Mouse (Mus musculus) lung, postnatal 10 days (tissue): Measurements from ENCODE around the gene Eomes.

Experiments used
- DNase-seq: peaks from one replicate; pipeline ENCODE4 v3.0.0; 2021

Gene Eomes

DNA sequence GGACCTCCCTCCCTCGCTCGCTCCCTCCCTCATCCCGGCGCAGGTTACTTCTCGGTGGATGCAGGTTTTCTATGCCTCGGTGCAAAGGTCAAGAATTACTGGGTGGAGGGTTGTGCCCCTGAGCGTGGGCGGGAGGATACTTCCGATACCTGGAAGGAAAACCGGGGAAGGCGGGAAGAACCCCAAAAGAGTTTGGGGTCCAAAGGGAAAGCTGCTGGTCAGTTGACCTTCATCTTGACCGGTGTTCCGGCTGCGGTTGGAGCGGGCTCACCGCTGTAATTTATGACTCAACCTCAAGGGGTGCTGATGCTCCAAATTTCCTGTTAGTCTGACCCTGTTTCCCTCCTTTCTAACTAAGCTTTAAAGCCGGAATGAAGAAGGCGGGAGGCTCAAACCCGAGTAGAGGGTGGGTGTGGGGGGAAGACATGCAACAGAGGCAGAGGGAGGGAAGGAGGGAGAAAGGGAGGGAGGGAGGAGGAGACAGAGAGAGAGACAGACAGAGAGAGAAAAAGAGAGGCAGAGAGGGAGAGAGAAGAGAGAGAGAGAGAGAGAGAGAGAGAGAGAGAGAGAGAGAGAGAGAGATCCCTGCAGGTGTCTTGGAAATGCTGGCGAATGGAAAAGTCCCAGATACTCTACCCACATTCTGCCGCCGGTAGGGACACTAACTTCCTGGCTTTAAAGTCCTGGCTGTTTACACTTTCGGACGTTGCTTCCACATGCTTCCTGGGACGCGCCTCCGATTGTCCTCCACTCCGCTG lies 10.3 kb downstream of the Eomes start:
- DNase-seq: peak; percentile 72

GRCm38 (mm10) chr9:118488896-118489578 lies 11.0 kb downstream of the Eomes start:
- DNase-seq: no peak

- DNase-seq: peak; percentile 79
Measured at GRCm38 (mm10) chr9:118489579-118490019, 11.6 kb downstream of the Eomes start.

DNA sequence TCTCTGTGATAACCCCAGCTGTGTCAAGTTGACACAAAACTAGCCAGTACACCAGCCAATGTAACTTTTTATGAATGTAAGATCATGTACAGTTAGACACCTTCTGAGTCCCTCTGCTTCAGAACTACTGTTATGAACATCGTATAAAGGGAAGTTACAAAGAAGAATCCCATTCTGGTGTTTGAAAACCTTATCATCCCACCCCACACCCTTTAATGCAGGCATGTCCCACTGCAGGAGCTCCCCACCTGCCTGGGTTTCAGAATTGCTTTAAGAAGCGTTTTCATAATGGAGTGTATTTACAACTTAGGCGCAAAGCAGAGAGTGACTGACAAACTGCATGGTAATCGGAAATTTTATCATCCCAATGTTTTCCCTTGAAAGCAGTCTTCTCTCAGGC lies 13.2 kb downstream of the Eomes start:
- no peak for DNase-seq

- DNase-seq: no peak
Measured at GRCm38 (mm10) chr9:118492932-118493698, 15.1 kb downstream of the Eomes start.

DNA sequence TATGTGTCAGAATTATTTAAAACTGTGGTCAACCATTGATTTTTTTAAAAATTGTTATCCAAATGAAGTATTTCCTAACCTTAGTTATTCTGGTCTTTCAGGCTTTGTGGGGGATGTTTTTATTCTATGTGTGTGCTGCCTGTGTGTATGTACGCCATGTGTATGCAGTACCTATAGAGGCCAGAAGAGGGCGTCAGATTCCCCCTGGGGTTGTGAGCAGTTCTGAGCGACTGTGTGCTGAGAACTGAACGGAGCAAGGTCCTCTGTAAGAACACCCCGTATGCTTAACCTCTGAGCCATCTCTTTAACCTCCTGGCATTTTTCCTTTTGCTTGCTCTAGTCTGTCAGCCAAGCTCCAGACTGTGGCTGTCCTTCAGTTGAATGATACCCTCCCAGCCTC lies 16.1 kb downstream of the Eomes start:
- DNase-seq: no peak

DNA sequence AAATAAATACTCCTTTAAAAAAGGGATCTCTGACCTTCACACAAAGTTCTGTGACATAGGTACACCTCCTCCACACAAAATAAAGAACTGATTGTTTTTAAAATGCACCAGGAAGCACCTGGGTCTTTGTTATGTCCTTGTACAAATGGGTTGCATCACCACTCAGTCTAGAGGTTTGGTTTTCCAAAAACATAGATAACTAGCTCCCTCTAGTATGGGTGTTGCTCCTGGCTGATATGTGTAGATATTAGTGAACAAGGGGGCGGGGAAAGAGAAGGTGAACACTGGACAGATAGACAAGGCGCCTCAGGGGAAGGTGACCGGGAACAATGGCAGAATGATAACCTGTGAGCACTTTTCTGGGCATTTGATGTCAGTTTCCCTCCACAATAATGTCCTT lies 17.9 kb downstream of the Eomes start:
- no peak for DNase-seq

DNA sequence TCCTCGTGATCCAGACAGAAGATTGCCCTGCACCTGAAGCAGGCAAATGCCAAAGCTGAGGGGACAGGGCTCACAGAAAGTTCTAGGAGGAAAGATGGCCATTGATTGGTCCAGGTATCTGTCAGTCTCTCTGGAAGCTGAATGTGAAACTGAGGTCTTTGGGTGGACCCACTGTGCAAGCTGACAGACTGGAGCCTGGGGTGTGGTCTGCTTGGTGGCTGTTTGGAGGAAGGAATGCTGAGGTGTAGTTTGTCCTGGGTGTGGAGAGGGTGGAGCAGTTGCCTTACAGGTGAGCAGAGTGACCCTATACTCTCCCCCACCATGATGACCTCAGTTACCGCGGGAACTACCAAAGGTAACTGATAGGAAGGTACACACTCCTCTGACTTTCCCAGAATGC lies 18.9 kb downstream of the Eomes start:
- no peak for DNase-seq

DNA sequence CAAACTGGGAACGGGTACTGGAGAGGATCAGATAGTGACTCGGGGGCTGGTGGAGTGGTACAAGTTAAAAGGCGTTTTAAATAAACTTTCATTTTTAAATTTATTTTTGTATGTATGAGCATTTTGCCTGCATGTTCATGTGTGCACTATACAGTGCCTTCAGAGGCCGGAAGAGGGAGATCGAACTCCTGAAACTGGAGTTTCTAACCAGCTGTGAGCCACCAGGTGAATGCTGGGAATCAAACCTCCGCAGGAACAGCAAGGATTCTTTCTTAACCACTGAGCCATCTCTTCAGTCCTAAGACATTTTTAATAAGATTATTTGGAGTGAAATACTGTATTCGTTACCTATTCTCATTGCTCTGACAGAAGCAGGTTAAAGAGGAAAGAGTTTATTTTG lies 20.0 kb downstream of the Eomes start:
- DNase-seq: no peak

DNA sequence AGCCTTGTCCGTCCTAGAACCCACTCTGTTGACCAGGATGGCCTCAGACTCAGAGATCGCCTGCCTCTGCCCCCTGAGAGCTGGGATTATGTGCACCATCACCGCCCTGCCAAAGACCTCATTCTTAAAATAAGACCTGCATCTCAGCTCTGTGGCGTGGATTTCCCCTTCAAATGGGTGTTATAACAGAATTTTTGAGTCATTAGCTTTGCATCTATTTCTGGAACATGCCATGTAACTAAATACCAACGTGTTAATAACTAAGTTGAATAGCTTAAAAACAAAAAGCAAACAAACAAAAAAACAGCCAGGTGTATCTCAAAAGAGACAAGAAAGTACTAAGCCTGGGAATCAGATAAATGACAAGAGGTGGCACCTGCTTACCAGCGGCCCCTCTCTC lies 23.0 kb downstream of the Eomes start:
- no peak for DNase-seq

DNA sequence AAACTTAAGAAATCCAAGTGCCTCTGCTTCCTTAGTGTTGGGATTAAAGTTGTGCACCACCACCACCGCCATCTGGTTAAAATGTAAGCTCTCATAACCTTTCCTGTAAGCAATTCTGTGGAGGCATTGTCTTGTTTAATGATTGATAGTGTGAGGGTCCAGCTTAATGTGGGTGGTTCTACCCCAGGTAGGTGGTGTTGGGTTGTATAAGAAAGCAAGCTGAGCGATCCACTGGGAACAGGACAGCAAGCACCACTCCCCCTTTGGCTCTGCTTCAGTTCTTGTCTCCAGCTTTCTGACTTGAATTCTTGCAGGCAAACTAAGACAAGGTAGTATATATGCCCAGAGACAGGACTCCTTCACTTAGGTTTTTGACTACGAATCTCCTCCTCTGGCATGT lies 26.6 kb downstream of the Eomes start:
- DNase-seq: no peak

DNA sequence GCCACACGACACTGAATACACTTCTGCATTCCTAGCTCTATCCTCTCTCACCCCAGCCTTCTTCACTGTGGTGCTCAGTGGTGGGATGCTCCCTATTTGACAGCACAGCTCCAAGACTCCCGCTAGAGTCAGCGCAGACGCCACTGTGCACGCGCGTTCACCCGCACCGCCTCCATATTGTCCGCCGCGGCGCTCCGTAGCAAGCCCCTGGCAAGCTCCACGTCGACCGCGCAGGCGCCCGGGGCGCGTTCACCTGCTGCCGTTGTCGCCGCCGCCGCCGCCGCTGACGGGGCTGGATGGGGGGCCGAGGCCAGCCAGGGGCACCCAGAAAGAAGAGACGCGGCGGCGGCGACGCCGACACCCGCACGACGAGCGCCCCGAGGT lies 28.0 kb downstream of the Eomes start, which contains the start of gene Golga4:
TSS of gene Golga4 (plus strand) at position 248 of the 384 bp plus-strand sequence.
- peak; percentile 92 for DNase-seq

DNA sequence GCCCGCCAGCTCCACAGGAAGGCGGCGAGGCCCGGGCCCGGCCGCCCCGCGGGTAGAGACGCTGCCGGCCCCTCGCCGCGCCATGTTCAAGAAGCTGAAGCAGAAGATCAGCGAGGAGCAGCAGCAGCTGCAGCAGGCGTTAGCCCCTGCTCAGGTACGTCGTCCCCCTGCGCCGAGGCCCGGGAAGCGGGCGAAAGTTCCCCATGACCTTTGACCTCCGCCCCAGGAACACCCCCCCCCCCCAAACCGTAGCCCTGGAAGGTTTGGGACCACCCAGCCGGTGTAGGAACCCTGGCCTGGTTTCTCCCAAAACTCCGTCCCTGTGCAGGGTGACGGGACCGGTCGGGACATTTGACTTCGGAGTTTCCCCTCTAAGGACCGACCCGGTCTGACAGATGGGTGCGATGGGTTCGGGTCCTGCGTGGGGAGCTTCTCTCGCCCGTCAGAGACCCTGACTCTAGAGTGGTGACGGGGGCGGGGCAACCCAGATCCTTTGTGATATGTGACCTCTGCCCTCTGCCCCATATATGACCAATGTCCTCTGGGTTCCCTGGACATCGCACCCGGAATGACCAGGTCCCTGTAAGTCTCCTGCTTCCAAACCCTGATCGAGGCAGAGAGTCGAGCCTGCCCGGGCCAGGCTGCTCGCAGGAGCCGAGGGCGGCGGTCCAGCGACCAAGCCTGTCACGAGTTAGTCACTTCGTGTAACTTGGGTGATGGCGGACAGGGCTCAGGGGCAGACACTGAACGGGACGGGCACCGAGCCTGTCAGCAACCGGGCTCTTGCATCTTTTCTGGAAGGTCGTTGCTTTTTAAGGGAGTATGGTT lies 28.6 kb downstream of the Eomes start:
- DNase-seq: peak; percentile 32

- no peak for DNase-seq
Measured at GRCm38 (mm10) chr9:118507552-118507951, 29.5 kb downstream of the Eomes start.

DNA sequence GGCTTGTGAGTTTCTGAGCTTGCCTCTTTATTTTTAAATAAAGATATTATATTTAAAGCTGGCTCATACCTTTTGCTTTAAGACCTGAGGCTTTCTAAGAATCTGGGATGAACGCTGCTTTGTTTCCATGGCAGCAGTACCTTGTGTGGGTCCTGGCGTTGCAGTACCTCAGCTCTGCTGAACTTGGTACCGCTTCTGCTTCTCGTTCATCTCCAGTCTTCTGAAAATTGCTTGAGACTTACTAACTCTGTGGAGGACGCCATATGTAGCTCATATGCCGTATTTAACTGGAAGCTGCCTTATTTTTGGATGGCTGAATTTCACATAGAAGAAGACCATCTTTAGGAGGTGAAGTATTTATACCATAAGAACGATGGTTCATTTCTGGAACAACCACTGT lies 30.6 kb downstream of the Eomes start:
- no peak for DNase-seq

- no peak for DNase-seq
Measured at GRCm38 (mm10) chr9:118510941-118511690, 33.1 kb downstream of the Eomes start.

DNA sequence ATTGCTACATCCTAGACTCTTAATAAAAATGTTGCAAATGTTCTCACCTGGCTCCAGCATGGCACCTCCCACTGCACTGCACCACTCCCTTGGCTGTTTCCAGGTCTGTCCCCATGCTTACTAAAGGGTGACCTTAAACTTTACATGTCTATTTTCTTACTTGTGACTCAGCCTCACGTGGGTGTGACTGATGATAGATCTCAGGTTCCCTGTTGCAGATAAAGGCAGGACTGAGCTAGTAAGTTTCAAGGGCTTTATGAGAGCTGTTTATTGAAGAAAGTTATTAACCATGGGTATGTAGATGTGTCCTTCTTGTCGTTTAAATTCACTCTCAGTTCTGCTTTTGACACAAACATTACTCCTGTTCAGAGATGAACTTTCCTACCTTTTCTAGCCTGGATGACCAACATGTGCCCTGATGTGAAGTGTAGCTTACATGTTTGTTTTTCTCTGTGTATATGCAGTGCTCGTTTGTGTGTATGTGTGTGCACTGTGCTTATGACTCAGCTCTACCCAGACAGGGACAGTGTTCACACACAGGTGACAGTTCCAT lies 34.7 kb downstream of the Eomes start:
- no peak for DNase-seq

GRCm38 (mm10) chr9:118515476-118515875 lies 37.5 kb downstream of the Eomes start:
- DNase-seq: no peak

DNA sequence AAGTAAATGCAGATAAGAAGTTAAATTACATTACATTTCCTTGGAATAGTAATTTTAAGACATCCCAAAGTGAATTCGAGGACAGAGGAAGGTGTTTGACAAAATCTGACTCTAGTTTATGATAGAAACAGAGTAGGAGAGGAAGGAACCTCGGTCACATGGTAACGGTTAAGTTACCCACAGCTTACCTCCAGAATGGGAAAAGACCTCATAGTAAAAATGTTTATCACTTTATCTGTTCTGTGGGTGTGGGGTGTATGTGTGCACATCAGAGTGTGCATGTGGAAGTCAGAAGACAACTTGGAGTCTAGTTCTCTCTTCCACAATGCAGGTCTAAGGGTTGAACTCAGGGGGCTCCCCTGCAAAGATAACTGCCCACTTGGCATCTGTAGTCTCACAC lies 38.1 kb downstream of the Eomes start:
- DNase-seq: no peak

GRCm38 (mm10) chr9:118517619-118518018 lies 39.6 kb downstream of the Eomes start:
- DNase-seq: no peak

GRCm38 (mm10) chr9:118519101-118519500 lies 41.1 kb downstream of the Eomes start:
- no peak for DNase-seq

DNA sequence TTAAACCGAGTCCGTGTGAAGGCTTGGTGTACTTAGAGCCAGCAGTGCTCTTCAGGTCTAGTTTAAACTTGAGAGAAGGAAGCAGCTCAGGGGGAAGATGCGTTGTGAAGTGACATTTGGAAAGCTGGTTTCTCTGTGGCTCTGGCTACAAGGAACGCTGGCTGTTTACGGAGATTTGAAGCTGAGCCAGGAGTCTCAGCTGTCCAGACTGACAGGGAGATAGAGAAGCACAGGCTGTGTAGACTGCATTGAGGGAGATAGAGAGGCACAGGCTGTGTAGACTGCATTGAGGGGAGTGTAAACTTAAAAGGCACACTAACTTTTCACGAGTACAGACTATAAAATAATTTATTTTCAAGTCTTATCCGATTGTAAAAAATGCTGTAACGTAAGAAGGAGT lies 42.0 kb downstream of the Eomes start:
- peak; percentile 53 for DNase-seq
